Mouse (Mus musculus): Measurements from ENCODE around the gene Tcte2.

DNA sequence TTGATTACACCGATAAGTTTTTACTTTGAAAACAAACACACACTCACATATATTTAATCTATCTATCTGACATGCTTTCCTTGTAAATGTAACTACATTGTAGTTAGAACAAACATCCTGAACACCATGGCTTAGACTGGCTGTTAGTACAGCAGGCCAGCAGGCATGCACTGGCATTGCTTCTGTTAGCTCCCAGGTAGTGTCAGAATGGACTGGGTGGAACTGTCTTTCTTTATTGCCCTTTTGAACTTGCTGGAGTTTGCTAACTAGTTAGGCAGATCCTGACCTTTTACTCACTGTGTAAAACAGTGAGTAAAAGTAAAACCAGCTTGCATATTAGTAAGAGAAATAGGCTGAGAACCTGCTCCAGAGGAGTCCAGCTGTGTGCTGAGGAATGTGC is 6.9 kb upstream of the Tcte2 start:
- TF ChIP-seq POLR2A (IDR thresholded peaks at IDR 0.05; ENCODE audit: borderline replicate concordance, extremely low read depth, insufficient read depth, insufficient read length, poor library complexity, severe bottlenecking) (no peak), CTCF (IDR thresholded peaks at IDR 0.05; ENCODE audit: borderline replicate concordance, extremely low read depth, insufficient read depth, insufficient read length) (no peak)

Measured in brain, embryonic 14.5 days (tissue).